ENCODE assay signal across 8 mouse cellular contexts in genomic region chr19:6502543-6503319, GRCm38 (mm10). TPM values are rescaled to one million over a fixed set of nuclear protein-coding genes. Genes with fewer than 3 reads are reported as not detected.
DNase-seq lines count a peak whose midpoint lies in the region; ATAC-seq lines count a peak whose summit lies in the region.

No protein-coding gene starts in this region.

- 4% methylated on average over 20 of the region's 20 CpGs for WGBS in heart, embryonic 12.5 days
- WGBS in kidney, embryonic 14.5 days = 4% methylated on average over 20 of the region's 20 CpGs
- WGBS in liver, embryonic 15.5 days (ENCODE audit: insufficient replicate concordance) = 4% methylated on average over 20 of the region's 20 CpGs
- WGBS in neural tube, embryonic 13.5 days = 3% methylated on average over 20 of the region's 20 CpGs

- H3K27ac ChIP-seq in heart, embryonic 12.5 days (ENCODE audit: poor library complexity, severe bottlenecking) = no peak overlapping the region
- H3K27ac ChIP-seq in kidney, embryonic 14.5 days (ENCODE audit: low read depth, low read length) = no peak overlapping the region
- no peak overlapping the region for H3K27ac ChIP-seq in liver, embryonic 15.5 days (replicated peaks)
- H3K27ac ChIP-seq in neural tube, embryonic 13.5 days (replicated peaks) = peak overlapping the region; percentile 97

- DNase-seq in thymus, postnatal 4 days = peak; percentile 59
- DNase-seq in thymus, postnatal 0 days (ENCODE audit: low spot score) = no peak
- DNase-seq in cerebellum, postnatal 25 days = peak; percentile 63 to 64

- ATAC-seq in heart, embryonic 12.5 days (ENCODE audit: insufficient number of reproducible peaks, low FRiP score) = no peak
- ATAC-seq in kidney, embryonic 14.5 days (ENCODE audit: low FRiP score, low TSS enrichment) = peak; percentile 10; the same call in 1 of the 2 replicates
- no peak for ATAC-seq in liver, embryonic 15.5 days (ENCODE audit: insufficient read depth)
- peak; percentile 20 for ATAC-seq in neural tube, embryonic 13.5 days (ENCODE audit: low read depth)
- no peak for ATAC-seq in inflammation-experienced regulatory T-cells, adult 6 months

- H3K4me2 ChIP-seq in heart, embryonic 12.5 days = peak overlapping the region; percentile 75
- peak overlapping the region; percentile 62 for H3K4me2 ChIP-seq in kidney, embryonic 14.5 days (replicated peaks; ENCODE audit: low read depth, low read length)
- H3K4me2 ChIP-seq in liver, embryonic 15.5 days = peak overlapping the region; percentile 46
- H3K4me2 ChIP-seq in neural tube, embryonic 13.5 days = peak overlapping the region; percentile 90

- H3K4me1 ChIP-seq in heart, embryonic 12.5 days (replicated peaks) = peaks cover 26% of the 10 kb centered on the region
- H3K4me1 ChIP-seq in kidney, embryonic 14.5 days (ENCODE audit: control insufficient read depth, insufficient read depth, low read length) = peaks cover 29% of the 10 kb centered on the region; the same call in 1 of the 2 replicates
- peaks cover 9% of the 10 kb centered on the region; the same call in 1 of the 2 replicates for H3K4me1 ChIP-seq in liver, embryonic 15.5 days (replicated peaks)
- peaks cover 93% of the 10 kb centered on the region for H3K4me1 ChIP-seq in neural tube, embryonic 13.5 days (replicated peaks)

- H3K9ac ChIP-seq in heart, embryonic 12.5 days = no peak overlapping the region
- H3K9ac ChIP-seq in kidney, embryonic 14.5 days (ENCODE audit: low read depth, low read length) = no peak overlapping the region
- no peak overlapping the region for H3K9ac ChIP-seq in liver, embryonic 15.5 days
- peak overlapping the region; percentile 100 for H3K9ac ChIP-seq in neural tube, embryonic 13.5 days

- peaks cover 99% of the 10 kb centered on the region for H3K27me3 ChIP-seq in heart, embryonic 12.5 days (replicated peaks)
- peaks cover 47% of the 10 kb centered on the region for H3K27me3 ChIP-seq in kidney, embryonic 14.5 days (ENCODE audit: control insufficient read depth, insufficient read depth, low read length)
- peaks cover 100% of the 10 kb centered on the region for H3K27me3 ChIP-seq in liver, embryonic 15.5 days
- H3K27me3 ChIP-seq in neural tube, embryonic 13.5 days = no peaks in the 10 kb centered on the region

- peak overlapping the region; percentile 42 for H3K4me3 ChIP-seq in heart, embryonic 12.5 days
- peak overlapping the region; percentile 24 for H3K4me3 ChIP-seq in kidney, embryonic 14.5 days (ENCODE audit: low read length)
- 0 out of 2 replicates have a peak overlapping the region, but pooled peaks have one; percentile 7 for H3K4me3 ChIP-seq in liver, embryonic 15.5 days (replicated peaks)
- peak overlapping the region; percentile 90 for H3K4me3 ChIP-seq in neural tube, embryonic 13.5 days

- no peaks in the 10 kb centered on the region for H3K9me3 ChIP-seq in heart, embryonic 12.5 days (replicated peaks)
- H3K9me3 ChIP-seq in kidney, embryonic 14.5 days (ENCODE audit: control insufficient read depth, low read length) = no peaks in the 10 kb centered on the region
- no peaks in the 10 kb centered on the region for H3K9me3 ChIP-seq in liver, embryonic 15.5 days (replicated peaks)
- no peaks in the 10 kb centered on the region for H3K9me3 ChIP-seq in neural tube, embryonic 13.5 days

- no peaks in the 10 kb centered on the region for H3K36me3 ChIP-seq in heart, embryonic 12.5 days
- H3K36me3 ChIP-seq in kidney, embryonic 14.5 days (ENCODE audit: control insufficient read depth, insufficient read depth, low read length) = no peaks in the 10 kb centered on the region
- H3K36me3 ChIP-seq in liver, embryonic 15.5 days (replicated peaks) = no peaks in the 10 kb centered on the region
- peaks cover 28% of the 10 kb centered on the region for H3K36me3 ChIP-seq in neural tube, embryonic 13.5 days

RNA-seq across cellular contexts. Expression of gene Slc22a12, which starts 40.1 kb away (rescaled TPM):
- not detected in 2 replicates for polyA plus RNA-seq in thymus, postnatal 0 days (2015; fragmentation: Nextera tagmentation; extraction: Ambion mirVana)
- not detected in 2 replicates for polyA plus RNA-seq in heart, embryonic 12.5 days (2016; fragmentation: Nextera tagmentation; extraction: Ambion mirVana)
- 1.8 and 2.5 TPM in 2 replicates for polyA plus RNA-seq in kidney, embryonic 14.5 days (2014; fragmentation: Nextera tagmentation; extraction: Ambion mirVana)
- polyA plus RNA-seq in liver, embryonic 15.5 days (2015; fragmentation: Nextera tagmentation; extraction: Ambion mirVana) = not detected in 2 replicates
- polyA plus RNA-seq in neural tube, embryonic 13.5 days (2015; fragmentation: Nextera tagmentation; extraction: Ambion mirVana) = not detected in 2 replicates
- polyA plus RNA-seq in inflammation-experienced regulatory T-cells, adult 6 months (2017; shearing (Covaris generic)) = not detected

Comparison
In these comparisons a context has a peak if more than half of its experiments do, and no peak if none do; other contexts are left out.
1. ATAC-seq: peak in kidney, embryonic 14.5 days (single experiment) and neural tube, embryonic 13.5 days (single experiment); none in heart, embryonic 12.5 days (single experiment), liver, embryonic 15.5 days (single experiment) and inflammation-experienced regulatory T-cells, adult 6 months (single experiment).
2. H3K4me3 ChIP-seq: peak in every context shown above with its lines; median percentile 90 in neural tube, embryonic 13.5 days; 42 in heart, embryonic 12.5 days; 24 in kidney, embryonic 14.5 days; 7 in liver, embryonic 15.5 days.
3. Peak in every context shown above with its lines, with median percentiles within 50 percentile points of each other: H3K4me2 ChIP-seq.